Mouse (Mus musculus) CH12.LX (cell line): ENCODE measurements at regions not wholly inside any gene's neighbourhood (a gene's known extent, or its start where the extent isn't known, plus 50 kb on each side); places are given as distances from the start of the nearest gene placed in this dataset.

Source experiments
- DNase-seq: peaks from one replicate; pipeline ENCODE4 v3.0.0-alpha.2; 2013; ENCODE audit errors: extremely low read depth
- H3K27ac ChIP-seq: 2 replicates; pipeline ENCODE4 v1.5.1; 2012; ENCODE audit warnings: low read depth, mild to moderate bottlenecking, control low read depth, moderate library complexity; ENCODE audit not compliant: insufficient read depth
- H3K27me3 ChIP-seq: replicated peaks from 2 replicates; pipeline ENCODE3; 2012; ENCODE audit warnings: inconsistent platforms
- H3K36me3 ChIP-seq, 2 experiments: replicated peaks in 1 of 2; 2 replicates each; pipeline versions ENCODE3 to v1.6.1; 2012; ENCODE audit warnings: inconsistent platforms in 1 of 2, low read length in 1 of 2, mild to moderate bottlenecking in 1 of 2, mixed read lengths in 1 of 2, moderate library complexity in 1 of 2; ENCODE audit not compliant: control insufficient read depth in 1 of 2, insufficient read depth in 1 of 2
- H3K4me1 ChIP-seq, 2 experiments: 2 replicates each; pipeline ENCODE4 v1.6.1; 2012; ENCODE audit warnings: inconsistent platforms in 1 of 2, moderate library complexity in 1 of 2; ENCODE audit not compliant: insufficient read depth in 2 of 2, control insufficient read depth in 1 of 2
- H3K4me2 ChIP-seq: 2 replicates; pipeline ENCODE4 v1.6.1; 2012; ENCODE audit warnings: low read depth, mild to moderate bottlenecking, control low read depth; ENCODE audit not compliant: poor library complexity, insufficient read depth, severe bottlenecking
- H3K4me3 ChIP-seq, 3 experiments: fragments of 150-350 bp in 1 of 3; sonication (generic) in 1 of 3; replicated peaks in 1 of 3; 2 replicates each; pipeline versions ENCODE3 to v1.5.1; 2011 to 2012; ENCODE audit warnings: low read depth in 2 of 3, low read length in 2 of 3, mild to moderate bottlenecking in 2 of 3, moderate library complexity in 2 of 3, control low read depth in 1 of 3, improper control_type of control experiment in 1 of 3, inconsistent platforms in 1 of 3, mixed read lengths in 1 of 3; ENCODE audit not compliant: poor library complexity in 1 of 3
- H3K79me2 ChIP-seq: replicated peaks from 2 replicates; pipeline ENCODE4 v1.6.1; 2012; ENCODE audit warnings: mild to moderate bottlenecking, moderate library complexity; ENCODE audit not compliant: control insufficient read depth, poor library complexity, insufficient read depth, severe bottlenecking; ENCODE audit errors: extremely low read depth
- H3K9ac ChIP-seq: 2 replicates; pipeline ENCODE4 v1.6.1; 2012; ENCODE audit warnings: low read depth, mild to moderate bottlenecking, control low read depth, moderate library complexity; ENCODE audit not compliant: insufficient read depth
- H3K9me3 ChIP-seq: replicated peaks from 2 replicates; pipeline ENCODE3; 2012; ENCODE audit warnings: low read length, inconsistent platforms, mixed read lengths
- BHLHE40 ChIP-seq: IDR thresholded peaks from 2 replicates; pipeline ENCODE4 v1.6.1; 2011; ENCODE audit warnings: mild to moderate bottlenecking, low read depth, low read length, improper control_type of control experiment
- JUN ChIP-seq: IDR thresholded peaks from 2 replicates; pipeline ENCODE4 v1.6.1; 2011; ENCODE audit warnings: low read depth, mild to moderate bottlenecking, low read length, improper control_type of control experiment, moderate library complexity; ENCODE audit not compliant: insufficient read depth
- JUND ChIP-seq: conservative IDR thresholded peaks from 2 replicates; pipeline ENCODE4 v1.6.1; 2011; ENCODE audit warnings: low read depth, low read length, improper control_type of control experiment
- MXI1 ChIP-seq: IDR thresholded peaks from 2 replicates; pipeline ENCODE4 v1.6.1; 2011; ENCODE audit warnings: mild to moderate bottlenecking, low read depth, low read length, improper control_type of control experiment
- NELFE ChIP-seq: IDR thresholded peaks from 2 replicates; pipeline ENCODE4 v1.6.1; 2011; ENCODE audit warnings: low read depth, low read length, improper control_type of control experiment
- RAD21 ChIP-seq: IDR thresholded peaks from 2 replicates; pipeline ENCODE4 v1.6.1; 2011; ENCODE audit warnings: low read depth, mild to moderate bottlenecking, low read length, improper control_type of control experiment, moderate library complexity
- ZMIZ1 ChIP-seq: IDR thresholded peaks from 2 replicates; pipeline ENCODE4 v1.6.1; 2012; ENCODE audit warnings: low read depth, mild to moderate bottlenecking, inconsistent platforms, low read length, improper control_type of control experiment
- ZNF384 ChIP-seq: IDR thresholded peaks from 2 replicates; pipeline ENCODE4 v1.6.1; 2012; ENCODE audit warnings: low read depth, low read length, improper control_type of control experiment, inconsistent platforms
- dilution Hi-C: fragments of 300-500 bp; cut with MboI; formaldehyde crosslinking; loops from 2 replicates; pipeline ENCODE4 v1.14.3; 2020; ENCODE audit warnings: low sequenced_read_pairs; ENCODE audit not compliant: extremely low pct_unique_long_range_greater_than_20kb, extremely low pct_ligation_motif_present
- in situ Hi-C: fragments of 300-500 bp; cut with MboI; formaldehyde crosslinking; loops from 3 replicates; pipeline ENCODE4 v1.14.3; 2019; ENCODE audit warnings: low sequenced_read_pairs, low pct_ligation_motif_present, low pct_unique_long_range_greater_than_20kb, mixed read lengths

DNA sequence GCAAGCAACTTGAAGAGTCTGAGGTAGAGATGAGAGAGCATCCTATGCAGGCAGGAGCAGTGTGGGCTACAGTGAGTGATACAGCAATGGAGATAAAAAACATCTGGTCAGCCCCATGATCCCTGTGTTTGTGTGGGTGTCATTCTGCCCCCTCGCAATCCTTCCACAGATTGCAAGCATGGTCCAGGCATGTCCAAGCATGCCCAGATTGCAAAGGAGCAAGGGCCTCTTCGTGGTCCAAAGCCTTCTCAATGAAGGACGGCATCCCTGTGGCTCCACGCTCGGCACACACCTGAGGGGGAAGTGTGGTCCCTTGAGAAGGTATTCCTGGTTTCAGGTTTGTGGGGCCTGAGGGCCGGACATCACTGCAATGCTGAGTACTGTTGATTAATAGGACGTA is 61.9 kb downstream of the Sox1 start:
- no peak overlapping the region for H3K9ac ChIP-seq
- no peaks in the 10 kb centered on the region for H3K9me3 ChIP-seq
- peaks cover 80% of the 10 kb centered on the region for H3K27me3 ChIP-seq
- H3K27ac ChIP-seq = no peak overlapping the region
- H3K36me3 ChIP-seq = no peaks in the 10 kb centered on the region
- H3K4me2 ChIP-seq = no peak overlapping the region
- no peak for TF ChIP-seq NELFE
- TF ChIP-seq ZNF384 = no peak
- no peaks in the 10 kb centered on the region for H3K79me2 ChIP-seq
- no peak for DNase-seq
- H3K4me3 ChIP-seq = no peak overlapping the region
- in situ Hi-C loops = no loop called here
- no peaks in the 10 kb centered on the region; a peak in 1 of 4 replicates for H3K4me1 ChIP-seq
- dilution Hi-C loops = no loop called here

DNA sequence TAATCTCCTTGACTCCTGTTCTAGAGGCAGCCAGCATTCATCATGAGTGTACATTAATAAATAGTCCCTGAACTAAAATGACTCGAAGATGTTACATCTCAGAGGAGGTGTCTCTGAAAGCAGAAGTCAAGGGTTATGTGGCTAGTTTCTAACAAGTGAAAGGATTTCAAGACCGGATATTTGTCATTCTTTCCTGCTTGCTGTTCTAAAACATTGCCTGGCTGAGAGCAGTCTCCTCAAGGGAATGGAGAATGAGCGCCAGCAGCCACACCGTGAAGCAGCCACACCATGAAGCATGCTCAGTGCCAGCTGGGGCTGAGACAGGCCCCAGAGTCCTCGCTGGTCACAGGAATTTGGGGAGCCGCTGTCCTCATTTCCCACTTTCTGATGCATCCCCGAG is 71.8 kb downstream of the Sox1 start:
- Histone ChIP-seq H3K4me1 (no peaks in the 10 kb centered on the region), H3K27me3 (peaks cover 94% of the 10 kb centered on the region), H3K4me2 (no peak overlapping the region), H3K9ac (no peak overlapping the region), H3K27ac (no peak overlapping the region), H3K4me3 (no peak overlapping the region), H3K79me2 (no peaks in the 10 kb centered on the region), H3K9me3 (no peaks in the 10 kb centered on the region), H3K36me3 (no peaks in the 10 kb centered on the region)
- no peak for DNase-seq
- dilution Hi-C loops = no loop called here
- TF ChIP-seq JUND (no peak), JUN (no peak), MXI1 (no peak), ZMIZ1 (no peak)
- in situ Hi-C loops = no loop called here

DNA sequence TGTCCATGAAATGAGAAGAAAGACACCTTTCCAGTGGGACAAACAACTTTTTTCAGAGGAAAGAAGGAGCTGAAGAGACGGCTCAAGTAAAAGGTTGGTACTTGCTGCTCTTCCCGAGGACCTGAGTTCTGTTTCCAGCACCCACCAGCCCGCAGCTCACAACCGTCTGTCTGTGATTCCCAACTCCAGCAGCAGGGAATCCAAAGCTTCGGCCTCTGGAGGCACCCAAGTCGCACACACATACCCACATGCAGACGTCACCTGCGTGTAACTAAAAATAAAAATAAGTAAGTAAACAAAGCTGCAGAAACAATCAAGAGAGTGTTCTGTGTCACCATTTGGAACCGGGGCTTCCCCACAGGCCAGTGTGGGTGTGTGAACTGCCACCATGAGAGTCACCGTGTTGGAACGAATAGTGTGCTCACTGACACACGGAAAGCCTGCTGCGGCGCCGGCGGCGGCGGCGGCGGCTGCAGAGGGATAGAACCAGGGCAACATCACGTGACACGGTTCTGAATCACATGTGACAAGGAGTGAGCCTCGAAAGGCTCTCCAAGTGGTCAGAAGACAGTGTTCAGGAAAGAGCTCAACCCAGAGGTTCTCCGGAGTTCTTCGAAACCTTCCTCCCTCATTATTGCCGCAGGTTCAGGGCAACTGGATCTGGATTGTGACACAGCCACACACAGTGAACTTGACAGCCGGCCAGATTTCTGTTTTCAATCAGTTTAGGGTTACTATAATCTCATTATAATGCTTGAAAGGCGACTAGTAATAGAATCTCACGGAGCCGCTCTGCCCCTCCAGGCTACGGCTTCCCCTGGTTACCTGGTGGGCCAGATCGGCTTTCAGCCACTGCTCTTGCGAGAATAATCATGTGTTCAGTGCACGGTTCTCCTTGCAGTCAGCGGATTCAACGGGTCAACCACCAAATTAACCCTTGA is 72.6 kb downstream of the Sox1 start:
- Histone ChIP-seq H3K79me2 (no peaks in the 10 kb centered on the region), H3K36me3 (no peaks in the 10 kb centered on the region), H3K9ac (no peak overlapping the region), H3K27ac (no peak overlapping the region), H3K4me1 (no peaks in the 10 kb centered on the region), H3K9me3 (no peaks in the 10 kb centered on the region), H3K27me3 (peaks cover 94% of the 10 kb centered on the region), H3K4me3 (no peak overlapping the region), H3K4me2 (no peak overlapping the region)
- TF ChIP-seq RAD21 (no peak), BHLHE40 (0 out of 2 replicates have a peak, but pooled peaks have one; percentile 30)
- dilution Hi-C loops (no loop called here), in situ Hi-C loops (no loop called here)
- no peak for DNase-seq
